Mouse (Mus musculus): ENCODE results near the gene Rnf26.

DNA sequence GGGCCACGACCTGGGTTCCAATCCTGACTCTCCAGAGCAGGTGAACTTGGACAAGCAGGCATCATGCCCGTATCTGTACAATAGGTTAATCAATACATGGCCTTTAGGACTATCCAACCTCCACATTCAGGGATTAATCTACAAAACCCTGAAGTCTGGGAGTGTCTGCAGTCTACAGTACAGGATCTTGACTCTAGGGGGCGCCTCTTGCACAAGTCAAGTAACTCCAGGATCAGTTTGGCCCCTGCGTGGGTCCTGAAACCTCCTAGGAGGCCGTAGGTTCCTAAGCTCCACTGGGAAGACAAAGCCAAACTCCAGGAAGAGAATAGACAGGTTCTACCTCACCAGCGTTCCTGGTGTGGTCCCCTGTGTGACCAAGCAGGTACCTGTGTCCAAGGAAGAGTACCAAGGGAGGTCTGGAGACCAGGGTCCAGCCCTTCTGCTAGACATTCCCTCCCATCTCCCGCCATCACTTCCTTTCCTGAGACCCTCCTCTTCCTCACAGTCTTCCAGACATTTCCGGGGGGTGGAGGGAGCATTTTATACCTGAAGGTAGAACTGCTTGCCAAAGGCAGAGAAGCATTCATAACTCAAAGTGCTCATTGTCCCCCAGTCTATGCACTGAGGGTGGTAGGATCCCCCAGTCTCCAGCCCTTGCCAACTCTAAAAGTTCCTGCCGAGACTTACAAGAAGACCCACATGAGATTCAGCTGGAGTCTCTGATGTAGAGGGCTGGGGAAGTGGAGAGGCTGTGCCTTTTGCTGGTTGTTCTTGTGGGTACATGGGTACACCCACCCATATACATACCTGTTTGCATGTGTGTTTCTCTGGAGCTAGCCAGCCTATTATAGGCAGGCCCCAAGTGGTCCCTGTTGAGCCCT is 38.7 kb downstream of the Rnf26 start:
- 0 out of 2 replicates have a peak, but pooled peaks have one; percentile 26 for TF ChIP-seq CTCF (IDR thresholded peaks at IDR 0.05; ENCODE audit: insufficient read depth, low read depth, low read length)
- no peak for TF ChIP-seq POLR2A (IDR thresholded peaks at IDR 0.05; ENCODE audit: insufficient read depth, low read depth, low read length)
